Mouse (Mus musculus): ENCODE results near the gene Magt1. TPM values are rescaled to one million over a fixed set of nuclear protein-coding genes. Genes with fewer than 3 reads are reported as not detected.
A peak's percentile ranks its signal among the peaks of the same experiment; 100 is the strongest.
"Not testable (repeated sequence)": the region's sequence is repeated elsewhere in the genome, so short reads cannot be mapped to it uniquely, and the experiment has no call there.

The Magt1 gene
- polyA plus RNA-seq, 1 experiment from 2014 or later = 64.9 TPM

DNA sequence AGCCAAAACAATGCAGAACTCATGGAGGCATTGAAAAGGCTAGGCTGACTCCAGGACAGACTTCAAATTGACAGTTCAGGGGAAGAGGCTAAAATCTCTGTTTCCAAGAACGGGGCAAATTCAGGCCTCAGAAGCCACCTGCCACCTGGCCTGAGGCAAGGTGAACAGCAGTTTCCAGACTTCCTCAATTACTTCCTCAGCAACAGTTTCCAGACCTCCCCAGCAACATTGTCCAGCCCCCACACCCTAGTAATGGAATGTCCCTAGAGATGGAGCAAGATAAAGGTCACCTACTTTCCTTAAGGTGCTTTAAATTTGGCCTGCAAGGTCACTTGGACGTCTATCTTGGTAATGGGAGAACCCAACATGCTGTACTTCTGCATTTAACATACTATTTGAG lies 74.0 kb downstream of the Magt1 start:
- no peak overlapping the region for H3K4me3 ChIP-seq
- no peak overlapping the region for H3K9ac ChIP-seq
- no peak for ATAC-seq (ENCODE audit: insufficient number of reproducible peaks, insufficient read depth, low FRiP score, low TSS enrichment)
- H3K4me1 ChIP-seq = no peaks in the 10 kb centered on the region
- H3K36me3 ChIP-seq = no peaks in the 10 kb centered on the region
- no peak overlapping the region for H3K27ac ChIP-seq
- H3K27me3 ChIP-seq = no peaks in the 10 kb centered on the region
- WGBS = 32% methylated on average over 2 of the region's 2 CpGs
- H3K4me2 ChIP-seq (replicated peaks) = no peak overlapping the region
- no peaks in the 10 kb centered on the region for H3K9me3 ChIP-seq

DNA sequence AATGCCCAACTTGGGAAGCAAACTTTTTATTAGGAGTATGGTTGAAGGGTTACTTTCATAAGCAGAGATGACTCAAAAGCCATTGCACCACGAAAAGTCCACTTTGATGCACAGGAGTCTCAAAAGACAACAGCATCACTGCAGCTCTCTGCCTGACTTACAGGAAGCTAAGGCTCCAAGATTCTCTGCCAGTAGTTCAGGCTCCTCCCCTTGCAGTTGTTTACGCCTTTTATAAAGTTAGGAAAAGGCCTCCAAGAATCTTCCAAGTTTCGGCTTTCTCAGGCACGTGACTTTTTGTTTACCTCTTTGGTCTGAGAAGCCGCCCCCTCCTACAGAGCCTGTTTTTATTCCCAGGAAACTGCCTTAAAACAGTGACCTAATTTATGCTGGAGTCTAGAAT lies 77.4 kb downstream of the Magt1 start:
- no peak for ATAC-seq (ENCODE audit: insufficient number of reproducible peaks, insufficient read depth, low FRiP score, low TSS enrichment)
- Histone ChIP-seq H3K27me3 (no peaks in the 10 kb centered on the region), H3K9ac (no peak overlapping the region), H3K4me1 (no peaks in the 10 kb centered on the region), H3K27ac (no peak overlapping the region), H3K9me3 (no peaks in the 10 kb centered on the region), H3K4me2 (replicated peaks) (no peak overlapping the region), H3K36me3 (no peaks in the 10 kb centered on the region), H3K4me3 (no peak overlapping the region)
- WGBS = 54% methylated on average over 5 of the region's 5 CpGs

DNA sequence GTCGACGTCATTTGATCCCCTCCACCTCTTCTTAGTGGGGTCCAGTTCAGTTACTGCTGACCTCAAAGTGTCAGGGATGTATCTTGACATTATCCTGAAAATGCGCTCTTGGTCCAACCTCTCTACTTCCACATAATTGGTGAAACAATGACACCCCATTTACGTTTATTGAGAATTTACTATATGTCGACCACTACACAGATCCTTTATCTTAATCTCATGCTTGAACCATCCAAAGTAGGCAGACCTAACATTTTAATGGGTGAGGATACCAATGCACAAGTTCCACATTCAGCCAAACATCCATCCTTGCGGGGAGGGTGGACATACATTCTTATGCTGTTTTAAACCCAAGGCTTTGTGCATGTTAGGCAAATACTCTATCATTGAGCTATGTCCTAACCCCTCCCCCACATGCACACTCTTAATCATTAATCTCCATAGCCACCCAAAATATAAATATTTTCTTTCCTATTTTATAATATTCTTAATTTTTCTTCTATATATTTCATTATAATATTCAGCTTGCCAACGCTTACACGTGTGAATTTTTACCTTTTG lies 82.1 kb downstream of the Magt1 start:
- H3K36me3 ChIP-seq = no peaks in the 10 kb centered on the region
- H3K9me3 ChIP-seq = no peaks in the 10 kb centered on the region
- 40% methylated on average over 8 of the region's 8 CpGs for WGBS
- H3K4me1 ChIP-seq = peaks cover 5% of the 10 kb centered on the region; the same call in 1 of the 2 replicates
- H3K27me3 ChIP-seq = no peaks in the 10 kb centered on the region
- peak; percentile 22; the same call in 1 of the 2 replicates for ATAC-seq (ENCODE audit: insufficient number of reproducible peaks, insufficient read depth, low FRiP score, low TSS enrichment)
- H3K27ac ChIP-seq = no peak overlapping the region
- H3K4me3 ChIP-seq = peak overlapping the region; percentile 63; the same call in 1 of the 2 replicates
- H3K4me2 ChIP-seq (replicated peaks) = peak overlapping the region; percentile 24
- H3K9ac ChIP-seq = no peak overlapping the region; the same call in 1 of the 2 replicates

DNA sequence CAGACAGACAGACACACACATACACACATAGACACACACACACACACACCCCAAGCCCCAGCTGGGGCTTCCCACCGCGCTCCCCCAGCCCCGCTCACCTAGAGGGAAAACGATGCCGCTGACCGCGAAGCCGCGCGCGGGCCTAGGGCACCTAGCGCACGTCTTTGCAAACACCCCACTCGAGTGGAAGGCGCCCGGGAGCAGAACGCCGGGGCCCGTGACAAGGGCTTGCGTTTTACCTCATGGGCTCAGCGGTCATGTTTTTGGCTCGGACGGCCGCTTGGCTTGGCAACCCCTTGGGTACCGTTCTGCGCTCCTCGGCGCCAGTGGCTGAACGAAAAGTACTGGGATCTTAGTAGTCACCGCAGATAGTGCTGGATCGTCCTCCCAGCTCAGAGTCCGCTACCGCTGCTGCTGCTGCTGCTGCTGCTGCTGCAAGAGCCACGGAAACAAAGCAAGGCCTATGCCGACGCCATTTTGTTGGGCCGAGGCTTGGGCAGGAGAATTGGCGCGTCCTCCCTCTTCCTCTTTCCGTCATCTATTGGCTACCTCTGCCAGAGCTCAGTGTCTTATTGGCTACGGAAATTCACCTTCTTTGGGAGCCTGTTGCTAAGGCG lies 82.7 kb downstream of the Magt1 start, which contains the start of gene Atrx:
TSS of gene Atrx (minus strand) at position 543 of the 617 bp plus-strand sequence.
- Histone ChIP-seq H3K27ac (peak within 1 kb of the TSS; percentile 92), H3K9me3 (no peaks in the 10 kb centered on the region), H3K4me2 (replicated peaks) (peak within 1 kb of the TSS; percentile 45), H3K9ac (peak within 1 kb of the TSS; percentile 80), H3K4me1 (peaks cover 5% of the 10 kb centered on the region; the same call in 1 of the 2 replicates), H3K36me3 (no peaks in the 10 kb centered on the region), H3K27me3 (no peaks in the 10 kb centered on the region), H3K4me3 (peak within 1 kb of the TSS; percentile 63)
- WGBS = 11% methylated on average over 42 of the region's 42 CpGs
- peak; percentile 91 for ATAC-seq (ENCODE audit: insufficient number of reproducible peaks, insufficient read depth, low FRiP score, low TSS enrichment)

DNA sequence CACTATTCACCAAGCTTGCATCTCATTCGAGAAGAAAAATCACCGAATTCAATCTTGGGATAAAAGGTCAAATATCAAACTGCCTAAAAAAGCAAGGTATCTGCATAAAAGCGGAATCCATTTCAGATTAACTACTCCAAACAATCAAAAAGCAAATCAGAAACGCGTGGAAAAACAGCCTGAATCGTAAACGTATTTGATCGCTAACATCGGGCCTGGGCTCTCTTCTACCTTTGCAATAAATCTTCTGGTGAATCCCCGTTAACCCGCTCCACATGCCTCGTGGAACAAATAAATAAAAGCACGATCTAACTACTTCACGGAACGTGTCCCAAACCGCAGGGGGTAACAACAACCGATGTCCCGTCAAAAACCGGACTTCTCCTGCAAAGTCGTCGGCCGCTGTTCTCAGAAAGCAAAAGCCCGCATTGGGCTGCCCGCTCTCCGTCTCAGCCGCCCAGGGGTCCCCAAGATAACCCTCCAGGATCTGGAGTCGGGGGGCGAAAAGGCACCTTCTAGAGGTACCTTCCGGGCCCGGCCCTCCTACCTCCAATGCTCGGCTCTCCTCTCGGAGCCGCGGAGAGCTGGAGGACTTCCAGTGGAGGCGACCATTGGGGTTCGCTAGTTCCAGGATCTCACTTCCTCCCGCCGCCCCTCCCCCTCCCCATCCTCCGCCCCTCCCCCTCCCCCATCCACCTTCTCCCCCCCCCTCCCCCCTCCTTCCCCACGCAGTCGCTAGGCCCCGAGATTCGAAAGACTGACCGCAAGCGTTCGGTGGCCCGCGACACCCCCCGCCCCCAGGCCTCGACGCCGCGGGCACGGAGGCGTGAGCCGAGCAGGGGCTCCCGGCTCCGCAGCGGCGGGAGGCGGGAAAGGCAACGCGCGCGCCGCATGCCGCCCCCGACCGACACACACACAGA lies 83.5 kb downstream of the Magt1 start:
- H3K4me1 ChIP-seq = peaks cover 5% of the 10 kb centered on the region; the same call in 1 of the 2 replicates
- H3K9me3 ChIP-seq = no peaks in the 10 kb centered on the region
- peak overlapping the region; percentile 80 for H3K9ac ChIP-seq
- H3K27me3 ChIP-seq = no peaks in the 10 kb centered on the region
- no peaks in the 10 kb centered on the region for H3K36me3 ChIP-seq
- ATAC-seq (ENCODE audit: insufficient number of reproducible peaks, insufficient read depth, low FRiP score, low TSS enrichment) = peak; percentile 37; the same call in 1 of the 2 replicates
- peak overlapping the region; percentile 63 for H3K4me3 ChIP-seq
- H3K4me2 ChIP-seq (replicated peaks) = peak overlapping the region; percentile 45
- peak overlapping the region; percentile 92 for H3K27ac ChIP-seq
- WGBS = 21% methylated on average over 43 of the region's 69 CpGs

DNA sequence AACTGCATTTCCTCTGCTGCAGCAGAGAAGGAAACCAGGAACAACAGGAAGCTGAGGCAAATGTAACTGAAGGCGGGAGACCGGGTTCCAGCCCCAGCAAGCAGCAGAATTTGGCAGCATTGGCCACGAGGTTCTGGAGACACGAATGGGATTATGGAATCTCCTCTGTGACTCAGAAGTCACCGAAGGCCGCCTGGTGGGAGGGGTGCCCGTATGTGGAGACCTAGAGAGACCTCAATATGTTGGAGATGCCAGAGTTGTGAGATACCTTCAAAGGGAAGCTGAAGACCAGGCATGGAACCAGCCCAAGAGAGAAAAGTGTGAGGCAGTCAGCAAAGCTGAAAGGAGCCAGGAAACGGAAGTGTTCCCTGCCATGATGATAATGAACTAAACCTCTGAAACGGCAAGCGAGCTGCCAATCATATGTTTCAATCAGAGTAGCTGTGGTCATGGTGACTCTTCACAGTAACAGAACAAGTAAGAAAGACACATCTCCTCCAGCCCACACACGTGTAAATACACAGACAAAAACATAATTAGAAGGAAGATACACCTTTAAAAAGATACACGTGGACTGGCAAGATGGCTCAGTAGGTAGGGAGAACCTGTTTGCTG lies 85.5 kb downstream of the Magt1 start:
- H3K27ac ChIP-seq = no peak overlapping the region
- no peak for ATAC-seq (ENCODE audit: insufficient number of reproducible peaks, insufficient read depth, low FRiP score, low TSS enrichment)
- WGBS = 70% methylated on average over 12 of the region's 12 CpGs
- H3K9ac ChIP-seq = no peak overlapping the region
- H3K27me3 ChIP-seq = no peaks in the 10 kb centered on the region
- no peaks in the 10 kb centered on the region for H3K36me3 ChIP-seq
- H3K4me3 ChIP-seq = no peak overlapping the region
- no peaks in the 10 kb centered on the region for H3K9me3 ChIP-seq
- H3K4me1 ChIP-seq = peaks cover 5% of the 10 kb centered on the region; the same call in 1 of the 2 replicates
- H3K4me2 ChIP-seq (replicated peaks) = peak overlapping the region; percentile 45

DNA sequence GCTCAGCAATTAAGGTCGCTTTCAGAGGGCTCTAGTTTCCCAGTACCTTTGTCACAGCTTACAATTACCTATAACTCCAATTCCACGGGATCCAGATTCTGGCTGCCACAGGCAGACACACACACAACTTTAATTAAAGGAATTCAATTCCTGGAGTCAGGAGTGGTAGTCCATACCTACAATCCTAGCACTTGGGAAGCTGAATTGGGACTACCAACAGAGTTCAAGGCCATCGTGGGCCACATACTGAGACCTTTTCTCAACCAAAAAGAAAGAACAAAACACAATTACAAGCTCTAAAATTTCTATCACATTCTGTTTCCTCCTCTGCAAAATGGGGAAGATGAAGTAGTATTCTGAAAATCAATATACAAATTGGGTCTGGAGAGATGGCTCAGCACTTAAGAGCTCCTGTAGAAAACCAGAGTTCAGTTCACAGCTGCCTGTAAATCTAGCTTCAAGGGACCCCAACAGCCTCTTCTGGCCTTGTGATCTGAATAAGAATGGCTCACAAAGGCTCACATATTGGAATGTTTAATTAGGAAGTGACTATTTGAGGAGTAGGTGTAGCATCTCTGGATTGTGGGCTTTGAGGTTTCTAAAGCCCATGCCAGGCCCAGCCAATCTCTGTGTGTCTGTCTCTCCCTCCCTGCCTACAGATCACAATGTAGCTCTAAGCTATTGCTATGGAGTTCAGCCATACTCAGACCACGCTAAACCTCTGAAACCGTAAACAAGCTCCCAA lies 87.2 kb downstream of the Magt1 start:
- Histone ChIP-seq H3K27ac (no peak overlapping the region), H3K4me3 (no peak overlapping the region), H3K36me3 (no peaks in the 10 kb centered on the region), H3K9ac (no peak overlapping the region), H3K9me3 (no peaks in the 10 kb centered on the region), H3K4me1 (peaks cover 5% of the 10 kb centered on the region; the same call in 1 of the 2 replicates), H3K4me2 (replicated peaks) (no peak overlapping the region), H3K27me3 (no peaks in the 10 kb centered on the region)
- 83% methylated on average over 5 of the region's 5 CpGs for WGBS
- ATAC-seq (ENCODE audit: insufficient number of reproducible peaks, insufficient read depth, low FRiP score, low TSS enrichment) = no peak

DNA sequence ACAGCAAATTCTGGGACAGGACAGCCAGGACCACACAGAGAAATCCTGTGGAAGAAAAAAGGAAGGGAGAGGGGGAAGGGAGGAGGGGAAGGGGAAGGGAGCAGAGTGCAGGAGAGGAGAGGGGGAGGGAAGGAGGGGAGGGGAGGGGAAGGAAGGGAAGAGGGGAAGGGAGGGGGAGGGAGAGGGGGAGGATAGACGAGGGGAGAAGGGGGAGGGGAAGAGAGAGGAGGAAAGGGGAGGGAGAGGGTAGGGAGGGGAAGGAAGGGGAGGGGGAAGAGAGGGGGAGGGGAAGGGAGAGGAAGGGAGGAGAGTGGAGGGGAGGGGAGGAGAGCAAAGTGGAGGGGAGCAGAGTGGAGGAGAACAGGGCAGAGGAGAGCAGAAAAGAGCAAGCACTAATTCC lies 87.8 kb downstream of the Magt1 start:
- H3K4me3 ChIP-seq = no peak overlapping the region
- no CpG with 5 or more reads among the region's 1 CpGs for WGBS
- no peaks in the 10 kb centered on the region for H3K9me3 ChIP-seq

DNA sequence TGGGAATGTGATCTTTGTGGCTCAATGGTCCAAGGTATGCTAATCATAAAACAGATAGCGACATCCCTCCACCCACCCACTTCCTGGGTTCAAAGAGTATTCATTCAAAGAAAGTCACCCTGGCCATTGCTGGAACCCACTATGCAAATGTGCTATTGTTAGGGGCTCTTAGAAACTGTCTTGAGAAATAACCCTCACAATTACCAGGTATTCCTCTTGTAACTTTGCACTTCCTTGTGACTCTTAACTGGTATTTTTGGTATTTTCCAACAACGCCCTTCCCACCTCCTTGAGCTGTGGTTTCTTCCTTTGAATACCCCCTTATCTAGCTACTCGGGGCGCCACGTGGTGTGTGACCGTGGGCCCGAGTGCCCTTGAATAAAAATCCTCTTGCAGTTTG lies 88.7 kb downstream of the Magt1 start:
- ATAC-seq (ENCODE audit: insufficient number of reproducible peaks, insufficient read depth, low FRiP score, low TSS enrichment); H3K9me3 ChIP-seq; H3K27me3 ChIP-seq; H3K4me1 ChIP-seq; H3K9ac ChIP-seq; H3K27ac ChIP-seq; H3K36me3 ChIP-seq; H3K4me3 ChIP-seq; H3K4me2 ChIP-seq (replicated peaks): not testable (repeated sequence)
- 87% methylated on average over 7 of the region's 7 CpGs for WGBS

More for the DNA sequence above, 87.8 kb downstream of the Magt1 start:
- no peak for ATAC-seq (ENCODE audit: insufficient number of reproducible peaks, insufficient read depth, low FRiP score, low TSS enrichment)
- Histone ChIP-seq H3K4me2 (replicated peaks) (no peak overlapping the region), H3K36me3 (no peaks in the 10 kb centered on the region), H3K27me3 (no peaks in the 10 kb centered on the region), H3K27ac (no peak overlapping the region), H3K4me1 (peaks cover 5% of the 10 kb centered on the region; the same call in 1 of the 2 replicates), H3K9ac (no peak overlapping the region)

DNA sequence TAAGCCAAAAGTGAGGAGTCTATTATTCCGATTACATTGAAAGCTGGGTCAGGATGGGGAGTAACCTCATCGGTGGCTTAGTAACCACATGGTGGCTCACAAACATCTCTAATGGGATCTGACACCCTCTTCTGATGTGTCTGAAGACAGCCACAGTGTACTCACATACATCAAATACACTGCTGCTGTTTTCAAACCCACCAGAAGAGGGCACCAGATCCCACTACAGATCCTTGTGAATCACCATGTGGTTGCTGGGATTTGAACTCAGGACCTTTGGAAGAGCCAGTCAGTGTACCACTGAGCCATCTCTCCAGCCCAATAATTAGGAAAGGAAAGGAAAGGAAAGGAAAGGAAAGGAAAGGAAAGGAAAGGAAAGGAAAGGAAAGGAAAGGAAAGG lies 90.3 kb downstream of the Magt1 start:
- H3K9ac ChIP-seq = no peak overlapping the region
- WGBS = 91% methylated on average over 2 of the region's 2 CpGs
- ATAC-seq (ENCODE audit: insufficient number of reproducible peaks, insufficient read depth, low FRiP score, low TSS enrichment) = no peak
- no peak overlapping the region for H3K4me2 ChIP-seq (replicated peaks)
- no peak overlapping the region for H3K4me3 ChIP-seq
- no peaks in the 10 kb centered on the region for H3K36me3 ChIP-seq
- H3K4me1 ChIP-seq = peaks cover under 1% of the 10 kb centered on the region; the same call in 1 of the 2 replicates
- no peak overlapping the region for H3K27ac ChIP-seq
- H3K27me3 ChIP-seq = no peaks in the 10 kb centered on the region
- H3K9me3 ChIP-seq = no peaks in the 10 kb centered on the region

Measured in embryonic facial prominence, embryonic 12.5 days (tissue).